Mouse (Mus musculus) cerebellum, adult 2 months (tissue): ENCODE measurements at regions not wholly inside any gene's neighbourhood (a gene's known extent, or its start where the extent isn't known, plus 50 kb on each side); places are given as distances from the start of the nearest gene placed in this dataset.

Experiments
- CTCF ChIP-seq: fragments of 200-500 bp; IDR thresholded peaks from 2 replicates; pipeline ENCODE4 v1.5.1; 2011; ENCODE audit warnings: low read depth, mild to moderate bottlenecking, control low read depth, low read length, moderate library complexity, borderline replicate concordance; ENCODE audit not compliant: insufficient read depth
- POLR2A ChIP-seq: fragments of 200-500 bp; IDR thresholded peaks from 2 replicates; pipeline ENCODE4 v1.6.1; 2011; ENCODE audit warnings: low read length, control low read depth, borderline replicate concordance; ENCODE audit not compliant: insufficient read depth

DNA sequence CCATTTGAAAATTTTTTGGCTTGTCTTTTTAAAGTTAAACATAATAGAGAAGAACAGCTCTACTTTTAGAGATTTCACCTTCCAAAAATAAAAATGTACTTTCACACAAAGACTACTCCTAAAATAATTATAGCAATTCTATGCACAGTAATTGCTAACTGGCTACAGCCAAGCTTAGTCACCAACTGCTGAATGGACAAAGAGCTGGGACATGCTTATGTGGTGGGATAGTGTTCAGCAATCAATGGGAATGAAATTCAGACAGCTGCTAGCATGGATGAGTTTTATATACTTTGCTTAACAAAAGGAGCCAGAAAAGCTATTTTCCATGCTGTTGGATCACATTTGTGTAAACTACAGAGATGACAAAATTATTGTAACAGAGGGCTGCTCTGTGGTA is 2727.5 kb downstream of the Gm37988 start:
- TF ChIP-seq POLR2A (no peak), CTCF (no peak)
